Mouse (Mus musculus) lung, adult 10 weeks (tissue): ENCODE data around the gene Btg1-ps2. TPM values are rescaled to one million over a fixed set of nuclear protein-coding genes. Genes with fewer than 3 reads are reported as not detected.

ENCODE experiments used
- polyA plus RNA-seq: library from polyadenylated mRNA; stranded (reverse); fragments of 350-450 nt; fragmentation: Illumina TruSeq; extraction: RNeasy Lipid Tissue Mini Kit (QIAGEN cat#74804); gene quantifications from one replicate; pipeline ENCODE4 v1.2.3, GENCODE M21; 2014; ENCODE audit warnings: low read depth, low replicate concordance; ENCODE audit not compliant: insufficient read depth

The Btg1-ps2 gene
- polyA plus RNA-seq, result not detected

GRCm38 (mm10) chrX:38043014-38043413 lies at the start of gene Btg1-ps2:
Gene Btg1-ps2 (minus strand): TSS chrX:38043114.

GRCm38 (mm10) chrX:38085041-38085440 lies 42.1 kb upstream of the Btg1-ps2 start, which contains the start of gene Rhox11:
Gene Rhox11 (minus strand): TSS chrX:38085141.

GRCm38 (mm10) chrX:38066175-38066574 lies 23.3 kb upstream of the Btg1-ps2 start, which contains the start of gene Rhox10:
Gene Rhox10 (plus strand): TSS chrX:38066475.

GRCm38 (mm10) chrX:38018597-38018996 lies 24.3 kb downstream of the Btg1-ps2 start, which contains the start of gene Btg1-ps1:
Gene Btg1-ps1 (minus strand): TSS chrX:38018815.

Other genes with a start within 250 kb of the Btg1-ps2 start
- gene Rhox5, start 238.3 kb downstream of the Btg1-ps2 start, polyA plus RNA-seq, result 0.45 TPM
- not detected for gene Rhox6, start 216.2 kb downstream of the Btg1-ps2 start, polyA plus RNA-seq
- not detected for gene Rhox7a, start 211.4 kb downstream of the Btg1-ps2 start, polyA plus RNA-seq
- not detected for gene Rhox8, start 164.2 kb downstream of the Btg1-ps2 start, polyA plus RNA-seq
- not detected for gene Rhox7b, start 145.9 kb downstream of the Btg1-ps2 start, polyA plus RNA-seq
- not detected for gene Rhox9, start 141.3 kb downstream of the Btg1-ps2 start, polyA plus RNA-seq
- not detected for gene Btg1-ps1, start 24.3 kb downstream of the Btg1-ps2 start, polyA plus RNA-seq
- not detected for gene Rhox10, start 23.4 kb upstream of the Btg1-ps2 start, polyA plus RNA-seq
- not detected for gene Rhox11, start 42.0 kb upstream of the Btg1-ps2 start, polyA plus RNA-seq
- gene Rhox12, start 67.8 kb upstream of the Btg1-ps2 start, polyA plus RNA-seq, result not detected
- not detected for gene Rhox13, start 78.1 kb upstream of the Btg1-ps2 start, polyA plus RNA-seq
- 5.1 TPM for gene Zbtb33, start 146.7 kb upstream of the Btg1-ps2 start, polyA plus RNA-seq
- gene Tmem255a, start 209.3 kb upstream of the Btg1-ps2 start, polyA plus RNA-seq, result 0.56 TPM